Mouse (Mus musculus) lung, postnatal 10 days (tissue): Measurements from ENCODE around the gene Cops4.

ENCODE experiments used
- DNase-seq: peaks from one replicate; pipeline ENCODE4 v3.0.0; 2021

Cops4 gene

GRCm38 (mm10) chr5:100518049-100519026 is at the start of gene Cops4:
TSS of gene Cops4 (plus strand) at chr5:100518309.
- peak; percentile 99 for DNase-seq

- no peak for DNase-seq
Observed at GRCm38 (mm10) chr5:100476328-100476727, 41.8 kb upstream of the Cops4 start.

- no peak for DNase-seq
Observed at GRCm38 (mm10) chr5:100477604-100478003, 40.5 kb upstream of the Cops4 start.

GRCm38 (mm10) chr5:100483569-100483968 is 34.5 kb upstream of the Cops4 start:
- no peak for DNase-seq

- no peak for DNase-seq
Observed at GRCm38 (mm10) chr5:100487120-100487519, 31.0 kb upstream of the Cops4 start.

GRCm38 (mm10) chr5:100488231-100488630 is 29.9 kb upstream of the Cops4 start:
- DNase-seq = no peak

- DNase-seq = no peak
Observed at GRCm38 (mm10) chr5:100489340-100489739, 28.8 kb upstream of the Cops4 start.

GRCm38 (mm10) chr5:100491704-100492103 is 26.4 kb upstream of the Cops4 start:
- no peak for DNase-seq

GRCm38 (mm10) chr5:100498436-100499180 is 19.5 kb upstream of the Cops4 start:
- DNase-seq = peak; percentile 89

- DNase-seq = no peak
Observed at GRCm38 (mm10) chr5:100499243-100499642, 18.9 kb upstream of the Cops4 start.

GRCm38 (mm10) chr5:100499831-100500304 is 18.2 kb upstream of the Cops4 start:
- peak; percentile 35 for DNase-seq

GRCm38 (mm10) chr5:100500458-100500961 is 17.6 kb upstream of the Cops4 start, which contains the start of gene Lin54:
TSS of gene Lin54 (minus strand) at chr5:100500639.
- DNase-seq = peak; percentile 94

- no peak for DNase-seq
Observed at GRCm38 (mm10) chr5:100501267-100501666, 16.8 kb upstream of the Cops4 start.

- no peak for DNase-seq
Observed at GRCm38 (mm10) chr5:100509247-100509646, 8.9 kb upstream of the Cops4 start.

GRCm38 (mm10) chr5:100512576-100512975 is 5.5 kb upstream of the Cops4 start:
- DNase-seq = no peak

GRCm38 (mm10) chr5:100519027-100519411 is 910 bp downstream of the Cops4 start:
- DNase-seq = no peak

- no peak for DNase-seq
Observed at GRCm38 (mm10) chr5:100520223-100520622, 2.1 kb downstream of the Cops4 start.

- DNase-seq = no peak
Observed at GRCm38 (mm10) chr5:100523331-100523730, 5.2 kb downstream of the Cops4 start.

GRCm38 (mm10) chr5:100524921-100525320 is 6.8 kb downstream of the Cops4 start:
- DNase-seq = no peak

- no peak for DNase-seq
Observed at GRCm38 (mm10) chr5:100525620-100526019, 7.5 kb downstream of the Cops4 start.

- peak; percentile 65 for DNase-seq
Observed at GRCm38 (mm10) chr5:100526164-100526563, 8.1 kb downstream of the Cops4 start.

- no peak for DNase-seq
Observed at GRCm38 (mm10) chr5:100535826-100536225, 17.7 kb downstream of the Cops4 start.

- DNase-seq = peak; percentile 50
Observed at GRCm38 (mm10) chr5:100536638-100537037, 18.5 kb downstream of the Cops4 start.
